Mouse (Mus musculus) liver, embryonic 14.5 days (tissue): ENCODE measurements around the gene Rpap1. TPM values are rescaled to one million over a fixed set of nuclear protein-coding genes. Genes with fewer than 3 reads are reported as not detected.

Source experiments
- ATAC-seq: fragments of 200-750 bp; cut with Nextera tagmentation; 2 replicates; pipeline ENCODE4 v1.8.0; 2017; ENCODE audit warnings: moderate number of reproducible peaks, mild to moderate bottlenecking, moderate library complexity; ENCODE audit not compliant: insufficient read depth
- DNase-seq, 3 experiments: peaks; one replicate each; pipeline ENCODE4 v3.0.0-alpha.2; 2012 to 2013; ENCODE audit warnings: low read depth in 3 of 3, low spot score in 3 of 3
- H3K27ac ChIP-seq: fragments of 300-500 bp; sonication (generic); 2 replicates; pipeline ENCODE4 v1.5.1; 2014; ENCODE audit warnings: moderate library complexity, mild to moderate bottlenecking, control low read depth, inconsistent platforms
- H3K27me3 ChIP-seq: fragments of 300-500 bp; sonication (generic); 2 replicates; pipeline ENCODE4 v1.6.1; 2014; ENCODE audit warnings: mild to moderate bottlenecking, low read length, moderate library complexity; ENCODE audit not compliant: control insufficient read depth, insufficient read depth
- H3K36me3 ChIP-seq: fragments of 300-500 bp; sonication (generic); replicated peaks from 2 replicates; pipeline ENCODE4 v1.6.1; 2014; ENCODE audit warnings: low read depth; ENCODE audit not compliant: control insufficient read depth, insufficient read depth
- H3K4me1 ChIP-seq, 2 experiments: fragments of 200-500 bp in 1 of 2; fragments of 300-500 bp in 1 of 2; sonication (generic) in 1 of 2; replicated peaks; 2 replicates each; pipeline ENCODE4 v1.6.1; 2012 to 2014; ENCODE audit warnings: antibody characterized with exemption in 1 of 2, inconsistent platforms in 1 of 2, low read length in 1 of 2; ENCODE audit not compliant: control insufficient read depth in 2 of 2, insufficient read depth in 2 of 2
- H3K4me2 ChIP-seq: fragments of 300-500 bp; sonication (generic); 2 replicates; pipeline ENCODE4 v1.6.1; 2014; ENCODE audit warnings: low read depth, mild to moderate bottlenecking, control low read depth, moderate library complexity
- H3K4me3 ChIP-seq, 2 experiments: fragments of 200-500 bp in 1 of 2; fragments of 300-500 bp in 1 of 2; sonication (generic) in 1 of 2; 2 replicates each; pipeline ENCODE4 v1.5.1; 2012 to 2014; ENCODE audit warnings: low read depth in 2 of 2, low read length in 2 of 2, mild to moderate bottlenecking in 2 of 2, control low read depth in 1 of 2, inconsistent platforms in 1 of 2, moderate library complexity in 1 of 2; ENCODE audit not compliant: insufficient read depth in 1 of 2
- H3K9ac ChIP-seq: fragments of 300-500 bp; sonication (generic); replicated peaks from 2 replicates; pipeline ENCODE4 v1.6.1; 2014; ENCODE audit warnings: mild to moderate bottlenecking, control low read depth, moderate library complexity
- H3K9me3 ChIP-seq: fragments of 300-500 bp; sonication (generic); 2 replicates; pipeline ENCODE4 v1.6.1; 2016; ENCODE audit warnings: low read length, mixed read lengths; ENCODE audit not compliant: control insufficient read depth
- CTCF ChIP-seq: IDR thresholded peaks from 2 replicates; pipeline ENCODE4 v1.5.1; 2016; ENCODE audit warnings: antibody characterized with exemption, low read depth, control low read depth
- EP300 ChIP-seq: IDR thresholded peaks from 2 replicates; pipeline ENCODE4 v1.6.1; 2016; ENCODE audit warnings: antibody characterized with exemption, low read depth
- WGBS: fragments of 180-500 bp; shearing (Covaris S2); extraction: QIAGEN DNeasy Blood & Tissue Kit; methylation state at CpG from one replicate; pipeline ENCODE4 v1.1.7; 2014; ENCODE audit not compliant: insufficient replicate concordance; 5-methylcytosine and 5-hydroxymethylcytosine counted together
- polyA plus RNA-seq, 2 experiments: library from polyadenylated mRNA; depleted of rRNA in 1 of 2; stranded (reverse) in 1 of 2; unstranded in 1 of 2; fragments of >200 nt; fragmentation: Nextera tagmentation in 1 of 2; extraction: Ambion mirVana in 1 of 2; gene quantifications; 2 replicates each; pipeline versions ENCODE4 v1.2.1 to v1.2.3; 2012 to 2014

Rpap1 gene
- polyA plus RNA-seq, 2 experiments = 6.0 to 6.1 TPM

DNA sequence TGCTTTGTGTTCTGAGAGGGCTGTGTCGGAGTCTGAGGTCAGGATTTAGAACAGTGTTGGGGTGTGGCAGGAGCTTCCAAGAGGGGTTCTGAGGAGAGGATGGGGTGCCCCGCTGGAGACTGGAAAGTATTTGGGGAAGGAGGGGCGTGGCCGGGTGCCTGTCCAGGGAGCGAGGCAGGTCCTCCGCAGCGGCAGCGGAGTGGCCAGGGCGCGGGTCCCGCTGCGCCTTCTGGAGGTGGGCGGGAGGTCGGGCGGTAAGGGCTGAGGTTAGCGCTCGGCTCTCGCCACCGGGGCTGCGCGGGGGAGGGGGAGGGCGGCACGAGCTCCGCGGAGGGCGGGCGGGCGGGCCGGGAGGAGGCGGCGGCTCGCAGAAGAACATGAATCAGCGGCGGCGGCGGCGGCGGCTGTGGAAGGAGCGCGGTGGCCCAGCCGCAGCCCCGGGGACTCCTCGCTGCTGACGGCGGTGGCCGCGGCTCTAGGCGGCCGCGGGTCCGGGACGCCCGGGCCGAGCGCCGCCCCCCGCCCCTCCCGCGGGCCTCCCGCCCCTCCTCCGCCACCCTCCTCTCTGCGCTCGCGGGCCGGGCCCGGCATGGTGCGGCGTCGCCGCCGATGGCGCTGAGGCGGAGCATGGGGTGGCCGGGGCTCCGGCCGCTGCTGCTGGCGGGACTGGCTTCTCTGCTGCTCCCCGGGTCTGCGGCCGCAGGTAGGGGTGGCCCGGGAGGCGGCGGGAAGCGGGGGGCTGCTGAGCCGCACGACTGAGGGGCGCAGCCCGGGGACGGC, 12.0 kb upstream of the Rpap1 start:
- DNase-seq (no peak), ATAC-seq (peak; percentile 51)
- H3K4me2 ChIP-seq = peak overlapping the region; percentile 77
- TF ChIP-seq EP300 = no peak
- no peak for TF ChIP-seq CTCF
- 2% methylated on average over 65 of the region's 89 CpGs for WGBS
- peak overlapping the region; percentile 24 to 61 for H3K4me3 ChIP-seq
- peak overlapping the region; percentile 27; the same call in 1 of the 2 replicates for H3K9ac ChIP-seq
- no peaks in the 10 kb centered on the region for H3K9me3 ChIP-seq
- H3K27ac ChIP-seq = no peak overlapping the region
- H3K27me3 ChIP-seq = peaks cover 54% of the 10 kb centered on the region
- H3K4me1 ChIP-seq = peaks cover 0 to 4% of the 10 kb centered on the region in 2 experiments; a peak in 2 of 4 replicates
- H3K36me3 ChIP-seq = no peaks in the 10 kb centered on the region

DNA sequence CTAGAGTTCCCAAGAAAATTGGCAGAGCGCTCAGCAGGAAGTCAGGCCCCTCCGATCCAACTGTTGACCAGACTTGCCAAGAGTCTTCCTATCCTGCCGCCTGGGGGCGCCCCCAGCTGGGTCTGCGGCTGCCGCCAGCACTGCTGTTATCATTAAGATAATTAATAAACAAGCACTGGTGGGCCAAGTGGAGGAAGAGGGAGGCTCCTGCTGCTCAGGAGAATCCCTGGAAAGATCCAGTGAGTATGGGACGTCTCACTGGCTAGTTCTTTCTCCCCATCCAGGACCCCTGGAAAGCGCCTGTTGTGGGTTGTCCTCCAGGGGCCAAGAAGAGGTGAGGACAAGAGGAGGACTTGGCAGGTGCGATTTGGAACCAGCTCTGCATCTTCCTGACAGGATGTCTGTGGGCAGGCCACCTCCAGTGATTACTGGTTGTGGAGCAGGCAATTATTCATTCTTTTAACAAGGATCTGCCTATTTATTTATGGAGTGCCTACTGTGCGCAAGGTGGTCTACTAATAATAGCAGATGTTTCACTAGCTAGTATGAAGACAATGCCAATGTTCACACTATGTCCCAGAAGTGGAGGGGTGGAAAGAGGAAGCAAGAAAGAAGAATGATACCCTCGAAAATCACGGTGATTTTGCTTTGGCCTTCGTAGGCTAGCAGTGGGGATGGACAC, 11.1 kb upstream of the Rpap1 start:
- no peak overlapping the region for H3K9ac ChIP-seq
- peak in 1 of 3 experiments; percentile 20 for DNase-seq
- WGBS = 11% methylated on average over 13 of the region's 13 CpGs
- H3K4me1 ChIP-seq = peaks cover 0 to 4% of the 10 kb centered on the region in 2 experiments; a peak in 2 of 4 replicates
- no peak overlapping the region for H3K4me3 ChIP-seq
- no peak for ATAC-seq
- no peaks in the 10 kb centered on the region for H3K9me3 ChIP-seq
- H3K36me3 ChIP-seq = no peaks in the 10 kb centered on the region
- H3K27me3 ChIP-seq = peaks cover 54% of the 10 kb centered on the region
- no peak overlapping the region for H3K4me2 ChIP-seq
- no peak overlapping the region for H3K27ac ChIP-seq
- peak; percentile 64 for TF ChIP-seq CTCF
- TF ChIP-seq EP300 = no peak

DNA sequence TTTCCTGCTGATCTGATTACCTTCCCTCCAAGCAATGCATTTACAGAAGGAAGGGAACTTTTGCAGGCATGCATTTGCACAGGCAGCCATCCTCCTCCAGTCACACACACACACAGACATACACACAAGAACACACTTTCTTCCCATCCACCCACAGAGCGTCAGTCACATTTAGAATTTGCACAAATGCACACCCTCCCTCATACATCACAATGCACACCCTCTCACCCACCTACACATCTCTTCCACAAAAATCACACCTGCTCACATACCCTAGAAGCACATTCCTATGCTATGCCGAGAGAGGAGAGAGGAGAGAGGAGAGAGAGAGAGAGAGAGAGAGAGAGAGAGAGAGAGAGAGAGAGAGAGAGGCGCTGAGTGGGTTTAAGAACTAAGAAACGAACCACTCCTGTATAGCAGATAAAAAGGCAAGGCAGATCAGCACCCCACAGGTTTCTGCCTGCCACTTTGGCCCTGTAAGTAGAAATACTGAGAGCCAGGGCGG, 10.0 kb upstream of the Rpap1 start, which contains the start of gene Tyro3:
TSS of gene Tyro3 (plus strand) at position 455 of the 505 bp plus-strand sequence.
- WGBS = 47% methylated on average over 5 of the region's 5 CpGs
- peaks cover 0 to 4% of the 10 kb centered on the region in 2 experiments; a peak in 2 of 4 replicates for H3K4me1 ChIP-seq
- TF ChIP-seq CTCF (no peak), EP300 (no peak)
- H3K9me3 ChIP-seq = no peaks in the 10 kb centered on the region
- no peak for ATAC-seq
- H3K4me3 ChIP-seq = no peak within 1 kb of the TSS
- H3K9ac ChIP-seq = no peak within 1 kb of the TSS
- no peak within 1 kb of the TSS for H3K4me2 ChIP-seq
- peaks cover 54% of the 10 kb centered on the region for H3K27me3 ChIP-seq
- H3K36me3 ChIP-seq = no peaks in the 10 kb centered on the region
- H3K27ac ChIP-seq = no peak within 1 kb of the TSS
- DNase-seq = no peak

DNA sequence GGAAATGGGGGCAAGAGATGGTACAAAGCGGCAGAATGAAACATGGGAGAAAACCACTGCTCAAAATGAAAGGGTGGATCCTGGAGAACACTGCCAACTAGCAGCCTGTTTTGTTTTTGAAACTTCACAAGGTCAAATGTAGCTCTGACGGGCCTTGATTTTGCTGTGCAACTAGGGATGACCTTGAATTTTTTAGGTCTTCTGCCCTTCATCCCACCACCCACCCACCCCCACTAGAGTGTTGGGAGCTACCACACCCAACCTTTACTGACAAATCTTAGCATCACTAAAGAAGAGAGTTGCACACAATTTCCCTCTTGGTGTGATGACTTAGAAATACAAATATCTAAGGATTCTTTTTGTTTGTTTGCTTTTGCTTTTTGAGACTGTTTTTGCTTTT, 2.7 kb upstream of the Rpap1 start:
- 78% methylated on average over 2 of the region's 2 CpGs for WGBS
- H3K4me3 ChIP-seq = no peak overlapping the region
- no peak overlapping the region for H3K4me2 ChIP-seq
- no peaks in the 10 kb centered on the region for H3K36me3 ChIP-seq
- TF ChIP-seq CTCF (no peak), EP300 (no peak)
- H3K9ac ChIP-seq = no peak overlapping the region
- H3K4me1 ChIP-seq = peaks cover 11 to 14% of the 10 kb centered on the region in 2 experiments
- no peak overlapping the region for H3K27ac ChIP-seq
- ATAC-seq (no peak), DNase-seq (no peak)
- no peaks in the 10 kb centered on the region for H3K9me3 ChIP-seq
- no peaks in the 10 kb centered on the region for H3K27me3 ChIP-seq

DNA sequence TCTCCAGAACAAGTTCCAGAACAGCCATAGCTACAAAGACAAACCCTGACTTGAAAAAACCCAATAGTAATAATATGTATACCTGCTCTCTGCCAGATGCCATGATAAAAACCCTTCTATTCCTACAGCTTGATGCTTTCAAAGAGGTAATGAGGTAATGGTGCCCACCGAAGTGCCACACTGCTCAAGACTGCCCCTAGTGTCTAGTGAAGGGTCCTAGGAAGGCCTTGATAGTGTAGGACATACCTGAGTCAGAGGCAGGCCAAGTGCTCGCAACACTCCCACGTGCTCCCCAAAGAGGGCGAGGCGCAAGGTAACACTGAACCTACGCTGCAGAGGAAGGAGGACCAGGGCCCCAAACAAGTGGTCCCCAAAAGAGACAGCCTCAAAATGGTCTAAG, 20.1 kb downstream of the Rpap1 start:
- no peak for ATAC-seq

More for the DNA sequence above, 20.1 kb downstream of the Rpap1 start:
- no peak overlapping the region for H3K4me2 ChIP-seq
- no peaks in the 10 kb centered on the region for H3K4me1 ChIP-seq
- H3K9me3 ChIP-seq = no peaks in the 10 kb centered on the region
- H3K27me3 ChIP-seq = no peaks in the 10 kb centered on the region
- H3K36me3 ChIP-seq = no peaks in the 10 kb centered on the region
- H3K4me3 ChIP-seq = no peak overlapping the region
- no peak overlapping the region for H3K9ac ChIP-seq
- TF ChIP-seq EP300 = no peak
- TF ChIP-seq CTCF = peak; percentile 56
- H3K27ac ChIP-seq = no peak overlapping the region
- no peak for DNase-seq
- WGBS = 89% methylated on average over 6 of the region's 6 CpGs
